Mouse (Mus musculus) testis, adult 2 months (tissue): ENCODE data around the gene Tefm.
A peak's percentile ranks its signal among the peaks of the same experiment; 100 is the strongest.

Experiments used
- CTCF ChIP-seq: fragments of 200-500 bp; IDR thresholded peaks from 2 replicates; pipeline ENCODE4 v1.5.1; 2012; ENCODE audit warnings: low read depth, mild to moderate bottlenecking, inconsistent platforms, low read length, moderate library complexity; ENCODE audit not compliant: control insufficient read depth, insufficient read depth, insufficient replicate concordance
- POLR2A ChIP-seq: fragments of 200-500 bp; IDR thresholded peaks from 2 replicates; pipeline ENCODE4 v1.6.1; 2012; ENCODE audit warnings: low read depth, mild to moderate bottlenecking, inconsistent platforms, low read length, moderate library complexity; ENCODE audit not compliant: control insufficient read depth

DNA sequence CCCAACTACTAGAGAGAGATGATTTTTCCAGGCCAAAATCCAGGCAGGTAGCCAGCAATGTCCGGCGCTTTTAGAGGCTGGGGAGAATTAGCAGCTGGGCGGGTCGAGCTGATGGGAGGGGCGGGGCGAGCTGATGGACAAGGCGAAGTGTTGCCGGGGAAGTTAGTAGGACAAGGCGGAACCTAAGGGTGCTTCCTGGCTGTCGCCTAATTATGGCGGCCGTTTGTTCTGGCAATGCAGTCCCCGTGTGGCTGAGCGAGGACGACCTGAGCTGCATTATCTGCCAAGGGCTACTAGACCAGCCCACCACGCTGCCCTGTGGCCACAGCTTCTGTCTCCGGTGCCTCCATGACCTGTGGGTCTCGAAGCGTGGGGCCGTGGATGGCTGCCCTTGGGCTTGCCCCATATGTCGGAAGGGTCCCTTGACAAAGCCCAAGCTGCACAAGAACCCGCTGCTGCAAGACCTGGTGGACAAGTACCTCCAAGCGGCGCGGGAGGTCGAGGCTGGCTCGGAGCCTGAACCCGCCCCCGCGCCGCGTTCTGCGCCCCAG is 41.8 kb upstream of the Tefm start, which contains the start of gene Rnf135:
- no peak for TF ChIP-seq CTCF
- peak; percentile 69 for TF ChIP-seq POLR2A
